Mouse (Mus musculus): Measurements from ENCODE around the gene Rab8b.

DNA sequence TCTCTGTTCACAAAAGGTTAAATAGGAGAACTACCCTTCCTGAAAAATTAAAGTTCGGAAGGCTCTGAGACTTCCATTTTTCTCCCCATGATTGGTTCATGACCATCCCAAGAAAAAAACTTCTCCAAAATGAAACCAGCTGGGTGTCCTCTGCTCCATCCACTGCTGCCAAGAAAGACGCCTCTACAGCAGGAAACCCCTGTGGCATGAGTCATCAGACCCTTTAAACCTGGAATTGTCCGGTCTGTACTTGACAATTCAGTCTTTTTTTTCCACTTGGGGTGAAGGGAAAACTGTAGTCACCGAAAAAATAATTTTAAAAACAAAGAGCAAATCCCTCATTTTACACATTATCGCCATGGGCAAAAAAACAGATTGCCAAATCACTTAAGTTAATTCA, 42.9 kb downstream of the Rab8b start:
- TF ChIP-seq EP300 (IDR thresholded peaks at IDR 0.05; ENCODE audit: insufficient read depth, low read depth, low read length): no peak
- TF ChIP-seq CTCF (IDR thresholded peaks at IDR 0.05; ENCODE audit: low read depth, low read length): no peak

All from ES-Bruce4 (cell line).